Mouse (Mus musculus): ENCODE results near the gene Gm13275.
"Not testable (repeated sequence)": the region's sequence is repeated elsewhere in the genome, so short reads cannot be mapped to it uniquely, and the experiment has no call there.

The Gm13275 gene

GRCm38 (mm10) chr4:88793936-88794675, at the start of gene Gm13275:
TSS of gene Gm13275 (plus strand) at chr4:88794487.
- DNase-seq (ENCODE audit: low read depth) = not testable (repeated sequence)

GRCm38 (mm10) chr4:88749926-88750325, 44.4 kb upstream of the Gm13275 start:
- no peak for DNase-seq (ENCODE audit: low read depth)

GRCm38 (mm10) chr4:88754818-88755340, 39.4 kb upstream of the Gm13275 start, which contains the start of gene Gm13271:
TSS of gene Gm13271 (plus strand) at chr4:88754868.
- DNase-seq (ENCODE audit: low read depth) = not testable (repeated sequence)

DNA sequence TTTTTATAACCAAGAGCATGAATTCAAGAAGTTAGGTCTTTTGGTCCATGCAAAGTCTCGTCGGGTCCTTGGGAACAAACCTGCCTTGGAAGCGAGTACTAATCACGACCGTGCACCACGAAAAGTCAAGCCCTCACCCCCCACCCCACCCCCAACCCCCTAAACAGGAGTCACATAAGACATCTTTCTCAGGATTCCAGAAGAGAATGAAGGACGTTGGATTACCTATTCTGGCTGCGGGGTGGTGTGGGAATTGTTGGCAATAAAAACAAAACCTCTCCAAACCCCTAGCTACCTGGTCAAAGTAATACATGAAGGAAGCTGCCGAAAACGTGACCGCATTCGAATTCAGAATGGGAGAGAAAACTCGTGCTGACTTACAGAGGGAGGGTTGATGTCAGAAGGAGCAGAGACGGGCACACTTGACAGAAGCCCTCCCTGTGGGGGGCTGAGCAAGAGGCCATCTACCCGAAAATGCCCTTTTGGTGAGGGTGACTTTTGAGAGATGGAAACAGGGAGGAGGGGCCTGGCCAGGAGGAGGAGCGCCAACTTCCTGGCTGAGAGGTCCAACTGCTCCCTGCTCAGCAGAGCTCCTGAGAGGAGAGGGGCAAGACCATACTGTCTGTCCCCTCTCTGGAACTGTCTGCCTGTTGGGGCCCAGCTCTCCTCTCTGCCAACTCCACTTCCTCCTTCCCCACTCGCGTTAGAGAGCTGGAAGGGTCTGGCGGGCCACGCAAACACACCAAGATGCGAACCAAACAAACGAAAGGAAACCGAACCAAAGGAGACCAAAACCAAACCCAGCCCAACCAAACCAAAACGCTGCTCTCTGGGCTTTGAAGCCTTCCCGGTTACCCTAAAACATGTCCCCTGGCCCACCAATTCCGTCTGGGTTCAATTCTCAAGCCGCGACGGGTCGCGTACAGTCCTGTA, 37.4 kb upstream of the Gm13275 start:
- peak; percentile 77 for DNase-seq (ENCODE audit: low read depth)

DNA sequence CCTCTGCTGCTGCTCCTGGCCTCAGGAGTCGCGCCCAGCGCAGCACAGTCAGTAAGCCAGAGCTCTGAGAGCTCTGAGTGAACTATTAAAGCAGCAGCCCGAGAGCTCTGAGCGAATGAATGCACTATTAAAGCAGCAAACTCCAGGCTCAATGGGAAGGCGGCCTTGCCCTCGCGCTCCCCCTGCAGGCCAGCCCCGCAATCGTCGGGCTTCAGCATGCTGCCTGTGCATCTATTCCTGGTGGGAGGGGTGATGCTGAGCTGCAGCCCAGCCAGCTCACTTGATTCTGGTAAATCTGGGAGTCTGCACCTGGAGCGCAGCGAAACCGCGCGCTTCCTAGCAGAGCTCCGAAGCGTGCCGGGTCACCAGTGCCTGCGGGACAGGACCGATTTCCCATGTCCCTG, 36.7 kb upstream of the Gm13275 start:
- DNase-seq (ENCODE audit: low read depth) = peak; percentile 91

DNA sequence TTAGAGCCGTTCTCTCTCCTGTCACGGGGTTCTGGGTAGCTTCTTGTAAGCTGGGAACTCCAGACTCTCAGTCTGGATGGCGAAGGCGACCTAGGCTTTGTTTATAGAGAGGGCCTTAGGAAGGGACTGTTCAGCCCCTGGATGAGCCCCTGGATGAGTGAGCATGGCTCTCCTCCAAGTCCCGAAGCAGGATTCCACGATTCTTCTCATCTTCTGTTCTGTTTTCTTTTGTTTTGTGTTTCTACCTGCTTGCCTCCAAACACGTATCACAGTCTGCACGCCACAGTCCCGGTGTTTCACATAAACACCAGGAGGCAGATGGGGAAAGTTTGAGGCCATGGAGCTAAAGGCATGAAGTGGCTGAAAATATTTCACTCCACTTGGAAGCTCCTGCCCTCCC, 35.5 kb upstream of the Gm13275 start:
- not testable (repeated sequence) for DNase-seq (ENCODE audit: low read depth)

- DNase-seq (ENCODE audit: low read depth) = not testable (repeated sequence)
Measured at GRCm38 (mm10) chr4:88759610-88760268, 34.5 kb upstream of the Gm13275 start, which contains the start of gene Gm13283. TSS of gene Gm13283 (plus strand) at chr4:88760119.

DNA sequence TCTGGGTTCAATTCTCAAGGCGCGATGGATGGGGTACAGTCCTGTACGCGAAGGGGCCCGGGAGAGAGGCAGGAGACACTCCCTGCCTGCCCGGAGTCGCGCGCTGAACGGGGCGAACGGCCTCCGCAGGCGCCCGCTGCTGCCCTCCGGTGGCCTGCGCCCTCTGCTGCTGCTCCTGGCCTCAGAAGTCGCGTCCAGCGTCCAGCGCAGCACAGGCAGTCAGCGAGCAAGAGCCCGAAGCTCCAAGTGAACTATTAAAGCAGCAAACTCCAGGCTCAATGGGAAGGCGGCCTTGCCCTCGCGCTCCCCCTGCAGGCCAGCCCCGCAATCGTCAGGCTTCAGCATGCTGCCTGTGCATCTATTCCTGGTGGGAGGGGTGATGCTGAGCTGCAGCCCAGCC, 33.9 kb upstream of the Gm13275 start:
- peak; percentile 76 for DNase-seq (ENCODE audit: low read depth)

DNA sequence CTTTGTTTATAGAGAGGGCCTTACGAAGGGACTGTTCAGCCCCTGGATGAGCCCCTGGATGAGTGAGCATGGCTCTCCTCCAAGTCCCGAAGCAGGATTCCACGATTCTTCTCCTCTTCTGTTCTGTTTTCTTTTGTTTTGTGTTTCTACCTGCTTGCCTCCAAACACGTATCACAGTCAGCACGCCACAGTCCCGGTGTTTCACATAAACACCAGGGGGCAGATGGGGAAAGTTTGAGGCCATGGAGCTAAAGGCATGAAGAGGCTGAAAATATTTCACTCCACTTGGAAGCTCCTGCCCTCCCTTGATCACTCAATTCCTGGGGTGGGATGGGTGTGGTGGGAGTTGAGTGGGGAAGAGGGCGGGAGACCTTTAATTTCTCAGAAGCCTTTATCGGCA, 32.5 kb upstream of the Gm13275 start:
- not testable (repeated sequence) for DNase-seq (ENCODE audit: low read depth)

- not testable (repeated sequence) for DNase-seq (ENCODE audit: low read depth)
Measured at GRCm38 (mm10) chr4:88762341-88762740, 31.9 kb upstream of the Gm13275 start.

GRCm38 (mm10) chr4:88763384-88764018, 30.8 kb upstream of the Gm13275 start:
- DNase-seq (ENCODE audit: low read depth) = peak; percentile 72

DNA sequence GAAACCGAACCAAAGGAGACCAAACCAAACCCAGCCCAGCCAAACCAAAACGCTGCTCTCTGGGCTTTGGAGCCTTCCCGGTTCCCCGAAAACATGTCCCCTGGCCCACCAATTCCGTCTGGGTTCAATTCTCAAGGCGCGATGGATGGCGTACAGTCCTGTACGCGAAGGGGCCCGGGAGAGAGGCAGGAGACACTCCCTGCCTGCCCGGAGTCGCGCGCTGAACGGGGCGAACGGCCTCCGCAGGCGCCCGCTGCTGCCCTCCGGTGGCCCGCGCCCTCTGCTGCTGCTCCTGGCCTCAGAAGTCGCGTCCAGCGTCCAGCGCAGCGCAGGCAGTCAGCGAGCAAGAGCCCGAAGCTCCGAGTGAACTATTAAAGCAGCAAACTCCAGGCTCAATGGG, 20.8 kb upstream of the Gm13275 start, which contains the start of gene Gm13290:
Gene Gm13290, plus strand, starts transcription at position 301 of the 400 bp plus-strand sequence.
- not testable (repeated sequence) for DNase-seq (ENCODE audit: low read depth)

DNA sequence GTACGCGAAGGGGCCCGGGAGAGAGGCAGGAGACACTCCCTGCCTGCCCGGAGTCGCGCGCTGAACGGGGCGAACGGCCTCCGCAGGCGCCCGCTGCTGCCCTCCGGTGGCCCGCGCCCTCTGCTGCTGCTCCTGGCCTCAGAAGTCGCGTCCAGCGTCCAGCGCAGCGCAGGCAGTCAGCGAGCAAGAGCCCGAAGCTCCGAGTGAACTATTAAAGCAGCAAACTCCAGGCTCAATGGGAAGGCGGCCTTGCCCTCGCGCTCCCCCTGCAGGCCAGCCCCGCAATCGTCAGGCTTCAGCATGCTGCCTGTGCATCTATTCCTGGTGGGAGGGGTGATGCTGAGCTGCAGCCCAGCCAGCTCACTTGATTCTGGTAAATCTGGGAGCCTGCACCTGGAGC, 17.7 kb upstream of the Gm13275 start, which contains the start of gene Gm13289:
Gene Gm13289, plus strand, starts transcription at position 301 of the 400 bp plus-strand sequence.
- DNase-seq (ENCODE audit: low read depth) = not testable (repeated sequence)

DNA sequence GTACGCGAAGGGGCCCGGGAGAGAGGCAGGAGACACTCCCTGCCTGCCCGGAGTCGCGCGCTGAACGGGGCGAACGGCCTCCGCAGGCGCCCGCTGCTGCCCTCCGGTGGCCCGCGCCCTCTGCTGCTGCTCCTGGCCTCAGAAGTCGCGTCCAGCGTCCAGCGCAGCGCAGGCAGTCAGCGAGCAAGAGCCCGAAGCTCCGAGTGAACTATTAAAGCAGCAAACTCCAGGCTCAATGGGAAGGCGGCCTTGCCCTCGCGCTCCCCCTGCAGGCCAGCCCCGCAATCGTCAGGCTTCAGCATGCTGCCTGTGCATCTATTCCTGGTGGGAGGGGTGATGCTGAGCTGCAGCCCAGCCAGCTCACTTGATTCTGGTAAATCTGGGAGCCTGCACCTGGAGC, 14.7 kb upstream of the Gm13275 start, which contains the start of gene Gm13272:
Gene Gm13272, plus strand, starts transcription at position 301 of the 400 bp plus-strand sequence.
- not testable (repeated sequence) for DNase-seq (ENCODE audit: low read depth)

DNA sequence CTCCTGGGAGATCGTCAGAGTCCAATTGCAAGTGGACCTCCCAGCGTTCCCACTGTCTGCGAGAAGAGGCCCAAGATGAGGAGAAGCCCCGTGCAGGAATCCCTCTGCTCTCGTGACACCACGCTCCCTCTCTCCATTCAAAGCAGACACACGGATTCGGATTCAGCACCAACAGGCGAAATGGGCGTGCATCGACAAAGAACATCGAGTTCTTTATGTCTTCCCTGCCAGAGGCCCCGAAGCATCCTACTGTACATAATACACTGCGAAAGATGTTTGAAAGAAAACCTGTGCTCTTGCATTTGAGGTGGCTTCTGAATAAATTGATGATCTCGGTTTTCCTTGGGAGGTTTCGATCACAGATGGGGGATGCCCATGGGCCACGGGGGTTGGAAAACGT, 14.0 kb upstream of the Gm13275 start:
- DNase-seq (ENCODE audit: low read depth) = not testable (repeated sequence)

- DNase-seq (ENCODE audit: low read depth) = not testable (repeated sequence)
Measured at GRCm38 (mm10) chr4:88781831-88782230, 12.5 kb upstream of the Gm13275 start, which contains the start of gene Ifnz. TSS of gene Ifnz (plus strand) at chr4:88782131.

GRCm38 (mm10) chr4:88782335-88782734, 12.0 kb upstream of the Gm13275 start:
- not testable (repeated sequence) for DNase-seq (ENCODE audit: low read depth)

- not testable (repeated sequence) for DNase-seq (ENCODE audit: low read depth)
Measured at GRCm38 (mm10) chr4:88785409-88785808, 8.9 kb upstream of the Gm13275 start, which contains the start of gene Gm13276. TSS of gene Gm13276 (plus strand) at chr4:88785709.

- not testable (repeated sequence) for DNase-seq (ENCODE audit: low read depth)
Measured at GRCm38 (mm10) chr4:88788402-88788801, 5.9 kb upstream of the Gm13275 start, which contains the start of gene Gm13277. TSS of gene Gm13277 (plus strand) at chr4:88788632.

DNA sequence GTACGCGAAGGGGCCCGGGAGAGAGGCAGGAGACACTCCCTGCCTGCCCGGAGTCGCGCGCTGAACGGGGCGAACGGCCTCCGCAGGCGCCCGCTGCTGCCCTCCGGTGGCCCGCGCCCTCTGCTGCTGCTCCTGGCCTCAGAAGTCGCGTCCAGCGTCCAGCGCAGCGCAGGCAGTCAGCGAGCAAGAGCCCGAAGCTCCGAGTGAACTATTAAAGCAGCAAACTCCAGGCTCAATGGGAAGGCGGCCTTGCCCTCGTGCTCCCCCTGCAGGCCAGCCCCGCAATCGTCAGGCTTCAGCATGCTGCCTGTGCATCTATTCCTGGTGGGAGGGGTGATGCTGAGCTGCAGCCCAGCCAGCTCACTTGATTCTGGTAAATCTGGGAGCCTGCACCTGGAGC, 3.0 kb upstream of the Gm13275 start, which contains the start of gene Gm13278:
Gene Gm13278, plus strand, starts transcription at position 301 of the 400 bp plus-strand sequence.
- DNase-seq (ENCODE audit: low read depth) = not testable (repeated sequence)

Data from induced T-regulatory cell, adult 2 months (primary cell).